Mouse (Mus musculus) embryonic fibroblast, embryonic 13.5 days (primary cell): ENCODE measurements around the gene Smyd1.

Experiments
- CTCF ChIP-seq: IDR thresholded peaks from 2 replicates; pipeline ENCODE4 v1.5.1; 2011; ENCODE audit warnings: mild to moderate bottlenecking, control low read depth, low read length, moderate library complexity, borderline replicate concordance; ENCODE audit not compliant: insufficient read depth
- POLR2A ChIP-seq: IDR thresholded peaks from 2 replicates; pipeline ENCODE4 v1.6.1; 2011; ENCODE audit warnings: low read depth, mild to moderate bottlenecking, control low read depth, low read length, moderate library complexity

DNA sequence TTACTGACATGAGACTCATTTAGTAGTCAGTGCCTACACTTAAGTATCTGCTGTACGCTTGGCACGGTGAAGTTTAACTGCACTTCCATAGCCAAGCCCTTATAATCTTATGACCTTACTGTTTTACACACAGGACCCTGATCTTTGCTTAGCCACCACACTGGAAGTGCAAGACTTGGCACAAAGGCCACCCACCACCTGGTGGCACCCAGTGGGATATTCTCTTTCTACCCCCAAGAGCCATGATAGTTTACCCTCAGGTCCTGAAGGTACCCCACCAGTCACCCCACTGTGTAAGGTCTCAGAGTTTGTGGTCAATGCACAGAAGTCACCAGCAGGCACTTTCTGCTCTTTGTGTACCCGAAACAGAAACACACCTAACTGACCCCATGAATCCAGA is 29.2 kb upstream of the Smyd1 start:
- TF ChIP-seq POLR2A (no peak), CTCF (no peak)
